Mouse (Mus musculus) ovary, postnatal 36 days (tissue): Measurements from ENCODE around the gene Ggt5.
"Not testable (repeated sequence)": the region's sequence is repeated elsewhere in the genome, so short reads cannot be mapped to it uniquely, and the experiment has no call there.

Experiments
- DNase-seq: peaks from one replicate; pipeline ENCODE4 v3.0.0; 2022; ENCODE audit warnings: low spot score, mixed read lengths

The Ggt5 gene

GRCm38 (mm10) chr10:75589129-75589528, at the start of gene Ggt5:
Gene Ggt5 (plus strand): TSS chr10:75589340.
- DNase-seq = peak; percentile 42

DNA sequence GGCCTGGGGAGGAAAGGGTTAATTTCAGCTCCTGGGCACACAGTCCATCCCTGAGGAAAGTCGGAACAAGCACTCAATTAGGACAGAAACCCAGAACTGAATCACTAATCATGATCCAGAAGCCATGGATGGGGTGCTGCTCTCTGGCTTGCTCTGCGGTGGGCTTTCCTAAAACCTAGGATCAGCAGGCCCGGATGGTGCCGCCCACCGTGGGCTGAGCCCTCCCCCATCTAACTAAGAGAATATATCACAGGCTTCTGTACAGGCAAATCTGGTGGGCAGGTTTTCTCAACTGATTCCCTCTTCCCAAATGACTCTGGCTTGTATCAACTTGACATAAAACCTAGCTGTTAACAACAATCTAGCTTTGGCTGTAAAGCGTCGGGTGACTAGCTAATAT, 41.2 kb upstream of the Ggt5 start:
- DNase-seq = no peak

DNA sequence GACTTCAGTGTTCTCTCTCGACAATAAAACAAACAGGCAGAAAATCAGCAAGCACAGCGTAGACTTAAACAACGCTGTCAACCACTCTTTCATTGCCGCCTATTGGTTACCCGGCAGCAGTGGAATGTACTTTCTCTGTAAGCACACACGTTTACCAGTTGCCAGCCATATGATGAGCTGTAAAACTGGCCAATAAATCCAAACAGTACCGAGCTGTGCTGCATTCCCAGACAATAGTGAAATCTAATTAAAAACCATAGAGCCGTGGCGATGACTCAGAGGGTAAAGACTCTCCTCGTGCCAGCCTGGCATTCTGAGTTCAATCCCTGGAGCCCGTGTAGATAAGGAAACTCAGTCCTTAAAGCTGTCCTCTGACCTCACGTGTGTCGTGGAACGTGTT, 40.7 kb upstream of the Ggt5 start:
- no peak for DNase-seq

GRCm38 (mm10) chr10:75549886-75550285, 39.3 kb upstream of the Ggt5 start:
- no peak for DNase-seq

GRCm38 (mm10) chr10:75551175-75551574, 38.0 kb upstream of the Ggt5 start:
- DNase-seq = no peak

DNA sequence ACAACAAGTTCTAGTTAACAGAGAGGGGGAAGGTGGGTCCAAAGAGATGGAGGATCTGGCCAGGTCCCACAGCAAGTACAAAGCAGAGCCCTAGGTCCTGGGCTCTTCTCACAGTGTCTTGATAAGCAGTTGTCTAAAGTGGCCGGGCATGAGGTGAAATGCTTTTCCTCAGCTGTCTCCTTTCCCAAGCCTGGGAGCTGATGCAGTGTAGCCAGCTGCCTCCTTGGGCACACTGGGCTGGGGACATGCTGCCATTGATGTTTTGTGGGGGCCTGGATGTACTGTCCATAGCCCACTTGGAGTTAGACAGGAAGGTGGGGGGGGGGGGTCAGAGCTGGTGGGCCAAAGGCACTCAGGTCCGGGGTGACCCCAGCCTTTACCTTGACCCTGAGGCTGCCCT, 37.0 kb upstream of the Ggt5 start:
- DNase-seq = no peak

DNA sequence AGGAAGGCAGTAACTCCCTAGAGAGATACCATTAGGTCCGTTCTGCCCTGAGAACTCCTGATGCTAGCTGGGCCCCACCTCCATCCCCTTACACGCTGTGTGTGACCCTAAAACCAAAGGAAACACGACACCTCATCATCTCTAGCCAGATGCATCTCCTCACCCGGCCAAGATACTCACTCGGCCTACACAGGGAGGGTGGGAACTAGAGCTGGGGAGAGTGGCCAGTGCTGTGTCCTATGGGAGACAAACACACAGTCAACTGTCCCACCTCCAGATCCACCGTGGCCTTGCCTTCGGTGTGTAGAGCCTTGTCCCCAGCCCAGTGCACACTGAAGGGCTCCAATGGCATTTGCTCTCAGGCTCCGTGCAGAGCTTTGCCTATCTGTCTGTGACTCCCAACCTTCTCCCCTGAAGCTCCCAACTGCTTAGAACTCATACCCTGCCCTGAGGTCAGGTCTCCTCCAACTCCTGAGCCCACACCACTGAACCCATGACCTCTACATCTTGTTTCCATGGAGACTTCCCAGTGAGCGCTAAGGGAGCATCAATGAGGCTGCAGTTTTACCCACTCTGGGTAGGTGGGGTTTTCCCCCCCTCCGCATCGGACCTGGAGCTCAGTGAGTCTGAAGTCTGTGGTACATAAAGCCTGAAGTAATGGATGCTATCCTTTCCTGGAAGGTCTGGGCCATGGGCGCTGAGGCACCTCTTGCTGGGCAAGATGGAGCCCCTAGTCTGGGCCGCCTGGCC, 36.3 kb upstream of the Ggt5 start:
- no peak for DNase-seq

GRCm38 (mm10) chr10:75554090-75554489, 35.0 kb upstream of the Ggt5 start:
- DNase-seq = no peak

DNA sequence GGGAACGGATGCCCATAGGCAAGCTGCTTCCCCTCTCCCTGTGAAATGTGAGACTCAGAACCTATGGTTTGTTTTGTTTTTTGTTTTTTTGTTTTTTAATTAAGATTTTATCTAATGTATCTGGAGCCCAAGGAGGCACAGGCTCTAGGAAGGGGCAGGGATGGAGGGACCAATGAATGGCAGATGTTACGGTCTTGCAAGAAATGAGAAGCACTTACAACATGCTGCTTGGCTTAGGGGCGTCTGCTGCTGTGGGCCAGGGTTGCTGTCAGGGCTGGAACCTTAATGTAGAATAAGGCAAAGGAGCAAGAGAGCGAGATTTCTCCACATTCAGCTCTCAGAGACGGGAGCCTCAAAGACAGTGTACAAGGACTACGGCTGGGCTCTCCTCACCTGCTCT, 33.6 kb upstream of the Ggt5 start:
- DNase-seq = no peak

- peak; percentile 25 for DNase-seq
Measured at GRCm38 (mm10) chr10:75556026-75556425, 33.1 kb upstream of the Ggt5 start.

DNA sequence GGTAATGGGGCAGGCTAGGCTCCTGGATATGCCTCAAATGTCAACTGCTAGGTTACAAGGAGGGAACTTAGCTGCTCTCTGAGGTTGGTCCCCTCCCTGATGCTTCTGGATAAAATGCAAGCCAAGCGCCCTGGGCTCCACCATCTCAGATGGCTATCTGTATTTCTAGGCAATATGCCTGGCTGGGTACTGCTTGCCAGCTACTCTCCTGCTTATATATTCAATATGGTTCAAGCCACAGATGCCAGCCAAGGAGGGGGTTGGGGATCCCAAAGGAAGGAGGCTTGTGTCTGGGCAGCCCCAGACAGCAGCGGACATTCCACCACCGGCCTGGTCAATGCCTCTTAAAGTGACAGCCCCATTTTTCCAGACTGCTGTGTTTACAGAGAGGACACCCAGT, 30.6 kb upstream of the Ggt5 start:
- no peak for DNase-seq

DNA sequence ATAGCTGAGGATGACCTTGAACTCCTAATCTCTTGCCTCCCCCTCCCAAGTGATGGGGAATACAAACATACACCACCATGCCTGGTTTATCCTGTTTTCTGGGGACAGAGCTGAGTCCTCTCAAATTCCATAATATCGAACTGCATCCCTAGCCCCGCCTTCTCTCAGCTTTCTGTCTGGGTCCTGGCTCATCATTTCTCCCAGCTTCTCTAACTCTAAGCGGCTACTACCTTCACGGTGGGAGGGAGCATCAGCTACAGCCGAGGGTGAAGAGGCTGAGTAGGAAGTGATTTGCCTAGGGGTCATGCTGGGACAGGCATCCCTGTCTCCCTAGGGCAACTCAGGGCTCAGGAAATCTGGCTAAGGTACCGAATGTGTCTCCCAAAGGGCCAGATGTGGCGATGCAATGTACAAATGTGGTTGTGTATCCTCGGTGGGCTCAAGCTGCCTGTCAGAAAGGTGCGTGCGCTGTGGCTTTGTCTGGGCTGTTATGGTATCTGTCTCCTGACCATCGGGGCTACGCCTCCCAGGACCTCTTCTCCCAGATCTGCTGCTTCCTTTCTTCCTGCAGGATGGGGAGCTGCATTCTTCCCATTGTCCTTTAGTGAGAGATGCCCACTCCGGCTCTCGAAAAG, 30.0 kb upstream of the Ggt5 start:
- DNase-seq = no peak

GRCm38 (mm10) chr10:75559676-75560548, 29.2 kb upstream of the Ggt5 start, which contains the start of gene Lrrc75b:
Gene Lrrc75b (minus strand): TSS chr10:75560330.
- peak; percentile 65 for DNase-seq

- no peak for DNase-seq
Measured at GRCm38 (mm10) chr10:75560549-75560899, 28.6 kb upstream of the Ggt5 start.

GRCm38 (mm10) chr10:75561071-75561654, 28.0 kb upstream of the Ggt5 start, which contains the start of gene Ggt1:
Gene Ggt1 (plus strand): TSS chr10:75561604.
- no peak for DNase-seq

GRCm38 (mm10) chr10:75562596-75562995, 26.5 kb upstream of the Ggt5 start:
- DNase-seq = no peak

- DNase-seq = no peak
Measured at GRCm38 (mm10) chr10:75564687-75565265, 24.4 kb upstream of the Ggt5 start.

DNA sequence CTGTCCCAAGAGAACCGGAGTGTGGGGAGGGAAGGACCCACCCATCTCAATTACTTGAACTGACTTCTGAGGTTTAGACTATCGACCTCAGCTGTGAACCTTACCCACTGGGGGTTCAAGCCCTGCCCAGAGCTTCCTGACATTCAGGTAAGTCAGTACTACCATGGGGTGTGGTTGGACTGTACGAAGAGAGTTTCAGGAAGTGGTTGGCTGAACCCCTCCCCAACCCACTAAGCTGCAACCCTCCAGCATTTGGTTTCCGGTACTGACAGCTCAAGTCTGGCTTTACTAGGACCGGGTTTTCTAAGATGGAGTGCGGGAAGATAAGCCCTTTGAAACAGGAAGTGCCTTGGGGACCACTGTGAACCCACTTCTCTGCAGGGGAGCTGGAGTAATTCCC, 23.7 kb upstream of the Ggt5 start:
- DNase-seq = no peak

DNA sequence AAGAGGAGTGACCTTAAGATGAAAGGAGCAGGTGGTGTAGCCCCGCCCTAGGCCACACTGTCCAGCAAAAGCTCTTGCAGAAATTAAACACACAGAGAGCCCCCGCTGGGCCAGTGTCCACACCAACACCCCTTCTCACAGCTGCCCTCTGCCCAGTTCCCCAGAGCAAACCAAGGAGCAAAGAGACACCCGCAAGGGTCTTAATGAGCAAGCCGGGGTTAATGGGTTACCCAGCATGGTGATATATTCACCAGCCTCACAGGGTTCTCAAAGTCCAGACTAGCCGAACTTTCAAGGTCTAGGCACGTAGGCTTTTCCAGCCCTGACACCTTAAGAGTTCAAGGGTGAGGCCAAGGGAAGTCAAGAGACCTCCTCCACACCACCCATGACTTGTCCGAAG, 23.2 kb upstream of the Ggt5 start:
- no peak for DNase-seq

DNA sequence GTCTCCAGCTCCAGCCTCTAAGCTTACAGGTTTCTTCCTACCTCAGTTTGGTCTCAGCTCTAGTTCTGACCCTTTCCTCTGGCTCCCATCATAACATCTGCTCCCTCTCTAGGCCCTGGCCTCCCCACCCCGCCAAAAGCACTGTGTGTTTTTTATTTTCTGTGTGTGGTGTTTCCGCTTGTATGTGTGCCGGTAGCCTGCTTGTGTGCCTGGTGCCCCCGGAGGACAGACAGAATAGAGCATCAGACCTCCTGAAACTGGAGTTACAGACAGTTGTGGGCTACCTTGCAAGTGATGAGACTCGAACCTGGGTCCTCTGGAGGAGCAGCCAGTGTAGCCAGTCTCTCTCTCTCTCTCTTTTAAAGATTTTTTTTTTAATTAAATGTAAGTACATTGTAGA, 22.8 kb upstream of the Ggt5 start:
- DNase-seq = no peak

- not testable (repeated sequence) for DNase-seq
Measured at GRCm38 (mm10) chr10:75566765-75567164, 22.4 kb upstream of the Ggt5 start.

- DNase-seq = no peak
Measured at GRCm38 (mm10) chr10:75568029-75568428, 21.1 kb upstream of the Ggt5 start.
